Mouse (Mus musculus) embryonic facial prominence, embryonic 10.5 days (tissue): ENCODE measurements around the gene Mip. TPM values are rescaled to one million over a fixed set of nuclear protein-coding genes. Genes with fewer than 3 reads are reported as not detected.

ENCODE experiments used
- polyA plus RNA-seq: library from polyadenylated mRNA; unstranded; fragments of >200 nt; fragmentation: Nextera tagmentation; extraction: Ambion mirVana; gene quantifications from 2 replicates; pipeline ENCODE4 v1.2.1, GENCODE M21; 2016

Gene Mip
- polyA plus RNA-seq, 1 experiment from 2014 or later: not detected

Other genes starting within 250 kb of the Mip start
- gene Hsd17b6, start 218.2 kb upstream of the Mip start, polyA plus RNA-seq: not detected in 2 replicates
- 106 and 111 TPM in 2 replicates for gene Prim1, start 210.7 kb upstream of the Mip start, polyA plus RNA-seq
- 907 and 927 TPM in 2 replicates for gene Naca, start 190.3 kb upstream of the Mip start, polyA plus RNA-seq
- gene Ptges3, start 166.9 kb upstream of the Mip start, polyA plus RNA-seq: 711 and 729 TPM in 2 replicates
- gene Atp5b, start 142.6 kb upstream of the Mip start, polyA plus RNA-seq: 2,197 and 2,277 TPM in 2 replicates
- 14.7 and 17.5 TPM in 2 replicates for gene Baz2a, start 134.3 kb upstream of the Mip start, polyA plus RNA-seq
- gene Rbms2, start 45.5 kb upstream of the Mip start, polyA plus RNA-seq: 27.9 and 31.0 TPM in 2 replicates
- gene Gls2, start 31.4 kb upstream of the Mip start, polyA plus RNA-seq: 1.4 and 1.5 TPM in 2 replicates
- 31.3 and 31.8 TPM in 2 replicates for gene Spryd4, start 14.0 kb upstream of the Mip start, polyA plus RNA-seq
- 95.9 and 103 TPM in 2 replicates for gene Timeless, start 6.2 kb downstream of the Mip start, polyA plus RNA-seq
- 0.49 and 0.69 TPM in 2 replicates for gene Apon, start 28.3 kb downstream of the Mip start, polyA plus RNA-seq
- 0.11 TPM in 1 of 2 replicates, not detected in the other for gene Apof, start 42.8 kb downstream of the Mip start, polyA plus RNA-seq
- gene Stat2, start 44.7 kb downstream of the Mip start, polyA plus RNA-seq: 14.3 and 15.3 TPM in 2 replicates
- gene Il23a, start 72.9 kb downstream of the Mip start, polyA plus RNA-seq: 0.13 TPM in 1 of 2 replicates, not detected in the other
- gene Pan2, start 77.5 kb downstream of the Mip start, polyA plus RNA-seq: 42.9 and 43.3 TPM in 2 replicates
- gene Cnpy2, start 96.6 kb downstream of the Mip start, polyA plus RNA-seq: 273 and 305 TPM in 2 replicates
- gene Cs, start 111.9 kb downstream of the Mip start, polyA plus RNA-seq: 244 and 258 TPM in 2 replicates
- 9.5 and 11.1 TPM in 2 replicates for gene Coq10a, start 143.2 kb downstream of the Mip start, polyA plus RNA-seq
- 12.1 and 12.4 TPM in 2 replicates for gene Ankrd52, start 151.3 kb downstream of the Mip start, polyA plus RNA-seq
- gene Slc39a5, start 175.4 kb downstream of the Mip start, polyA plus RNA-seq: 0.13 and 0.36 TPM in 2 replicates
- gene Nabp2, start 185.7 kb downstream of the Mip start, polyA plus RNA-seq: 119 and 129 TPM in 2 replicates
- gene Rnf41, start 185.8 kb downstream of the Mip start, polyA plus RNA-seq: 42.1 and 44.6 TPM in 2 replicates
- 77.3 and 85.9 TPM in 2 replicates for gene Smarcc2, start 233.4 kb downstream of the Mip start, polyA plus RNA-seq